Mouse (Mus musculus) midbrain, embryonic 13.5 days (tissue): ENCODE measurements around the gene Canx. TPM values are rescaled to one million over a fixed set of nuclear protein-coding genes. Genes with fewer than 3 reads are reported as not detected.

Source experiments
- ATAC-seq: fragments of 200-750 bp; cut with Nextera tagmentation; 2 replicates; pipeline ENCODE4 v1.8.0; 2017; ENCODE audit warnings: mild to moderate bottlenecking, moderate TSS enrichment, moderate library complexity
- H3K27ac ChIP-seq: fragments of 300-500 bp; sonication (generic); 2 replicates; pipeline ENCODE4 v1.5.1; 2015; ENCODE audit warnings: inconsistent platforms, mild to moderate bottlenecking, moderate library complexity
- H3K27me3 ChIP-seq: fragments of 300-500 bp; sonication (generic); 2 replicates; pipeline ENCODE4 v1.6.1; 2015; ENCODE audit warnings: mild to moderate bottlenecking, inconsistent platforms
- H3K36me3 ChIP-seq: fragments of 300-500 bp; sonication (generic); 2 replicates; pipeline ENCODE4 v1.6.1; 2015; ENCODE audit warnings: mild to moderate bottlenecking, inconsistent platforms
- H3K4me1 ChIP-seq: fragments of 300-500 bp; sonication (generic); replicated peaks from 2 replicates; pipeline ENCODE4 v1.6.1; 2015; ENCODE audit warnings: inconsistent platforms
- H3K4me2 ChIP-seq: fragments of 300-500 bp; sonication (generic); replicated peaks from 2 replicates; pipeline ENCODE4 v1.6.1; 2015; ENCODE audit warnings: moderate library complexity, mild to moderate bottlenecking, inconsistent platforms
- H3K4me3 ChIP-seq: fragments of 300-500 bp; sonication (generic); replicated peaks from 2 replicates; pipeline ENCODE4 v1.5.1; 2015; ENCODE audit warnings: mild to moderate bottlenecking, inconsistent platforms
- H3K9ac ChIP-seq: fragments of 300-500 bp; sonication (generic); replicated peaks from 2 replicates; pipeline ENCODE4 v1.6.1; 2015; ENCODE audit warnings: mild to moderate bottlenecking, inconsistent platforms
- H3K9me3 ChIP-seq: fragments of 300-500 bp; sonication (generic); 2 replicates; pipeline ENCODE4 v1.6.1; 2016; ENCODE audit warnings: mild to moderate bottlenecking, inconsistent platforms
- WGBS: fragments of 180-500 bp; shearing (Covaris S2); methylation state at CpG from one replicate; pipeline ENCODE4 v1.1.7; 2015; 5-methylcytosine and 5-hydroxymethylcytosine counted together
- polyA plus RNA-seq: library from polyadenylated mRNA; unstranded; fragments of >200 nt; fragmentation: Nextera tagmentation; extraction: Ambion mirVana; gene quantifications from 2 replicates; pipeline ENCODE4 v1.2.1, GENCODE M21; 2015

Gene Canx
- polyA plus RNA-seq, 1 experiment from 2014 or later: 262 TPM

GRCm38 (mm10) chr11:50269163-50269562, 56.3 kb downstream of the Canx start:
- Histone ChIP-seq H3K9ac (no peak overlapping the region), H3K27ac (no peak overlapping the region)
- ATAC-seq: no peak

GRCm38 (mm10) chr11:50266997-50267396, 58.5 kb downstream of the Canx start:
- 87% methylated on average over 3 of the region's 3 CpGs for WGBS
- H3K9ac ChIP-seq: no peak overlapping the region
- no peak overlapping the region for H3K27ac ChIP-seq
- no peaks in the 10 kb centered on the region for H3K9me3 ChIP-seq
- H3K36me3 ChIP-seq: peaks cover 55% of the 10 kb centered on the region
- no peak overlapping the region for H3K4me2 ChIP-seq
- no peaks in the 10 kb centered on the region for H3K27me3 ChIP-seq
- H3K4me1 ChIP-seq: no peaks in the 10 kb centered on the region
- H3K4me3 ChIP-seq: no peak overlapping the region
- no peak for ATAC-seq

More at GRCm38 (mm10) chr11:50269163-50269562, 56.3 kb downstream of the Canx start:
- Histone ChIP-seq H3K4me3 (no peak overlapping the region), H3K36me3 (peaks cover 36% of the 10 kb centered on the region), H3K9me3 (no peaks in the 10 kb centered on the region), H3K27me3 (no peaks in the 10 kb centered on the region), H3K4me2 (no peak overlapping the region), H3K4me1 (0 out of 2 replicates have a peak, but pooled peaks cover 3% of the 10 kb centered on the region)
- WGBS: 84% methylated on average over 2 of the region's 2 CpGs

- Histone ChIP-seq H3K27me3 (no peaks in the 10 kb centered on the region), H3K9me3 (no peaks in the 10 kb centered on the region), H3K4me1 (no peaks in the 10 kb centered on the region), H3K36me3 (peaks cover 66% of the 10 kb centered on the region), H3K4me3 (no peak overlapping the region), H3K9ac (no peak overlapping the region), H3K4me2 (no peak overlapping the region), H3K27ac (no peak overlapping the region)
- WGBS: 88% methylated on average over 8 of the region's 8 CpGs
- no peak for ATAC-seq
These were observed 59.5 kb downstream of the Canx start for GRCm38 (mm10) chr11:50265931-50266330.

GRCm38 (mm10) chr11:50263198-50263597, 62.3 kb downstream of the Canx start:
- no peak for ATAC-seq
- Histone ChIP-seq H3K4me2 (no peak overlapping the region), H3K36me3 (peaks cover 90% of the 10 kb centered on the region), H3K27me3 (no peaks in the 10 kb centered on the region), H3K9me3 (no peaks in the 10 kb centered on the region), H3K4me1 (no peaks in the 10 kb centered on the region), H3K4me3 (no peak overlapping the region), H3K9ac (no peak overlapping the region), H3K27ac (no peak overlapping the region)
- WGBS: 89% methylated on average over 3 of the region's 3 CpGs

GRCm38 (mm10) chr11:50262020-50262419, 63.5 kb downstream of the Canx start:
- no peak for ATAC-seq
- Histone ChIP-seq H3K27me3 (no peaks in the 10 kb centered on the region), H3K4me3 (no peak overlapping the region), H3K27ac (no peak overlapping the region), H3K4me2 (no peak overlapping the region), H3K9me3 (no peaks in the 10 kb centered on the region), H3K9ac (no peak overlapping the region), H3K4me1 (no peaks in the 10 kb centered on the region), H3K36me3 (peaks cover 97% of the 10 kb centered on the region)
- WGBS: 93% methylated on average over 4 of the region's 4 CpGs

GRCm38 (mm10) chr11:50258310-50258709, 67.2 kb downstream of the Canx start:
- no peak overlapping the region for H3K9ac ChIP-seq
- no peaks in the 10 kb centered on the region for H3K27me3 ChIP-seq
- H3K4me2 ChIP-seq: no peak overlapping the region
- peaks cover 75% of the 10 kb centered on the region for H3K36me3 ChIP-seq
- H3K9me3 ChIP-seq: no peaks in the 10 kb centered on the region
- H3K27ac ChIP-seq: no peak overlapping the region
- H3K4me3 ChIP-seq: no peak overlapping the region
- H3K4me1 ChIP-seq: no peaks in the 10 kb centered on the region
- 0 out of 2 replicates have a peak, but pooled peaks have one; percentile 27 for ATAC-seq
- 86% methylated on average over 7 of the region's 7 CpGs for WGBS

- Histone ChIP-seq H3K4me2 (no peak overlapping the region), H3K9me3 (no peaks in the 10 kb centered on the region), H3K27me3 (no peaks in the 10 kb centered on the region), H3K4me3 (no peak overlapping the region), H3K36me3 (peaks cover 58% of the 10 kb centered on the region), H3K4me1 (0 out of 2 replicates have a peak, but pooled peaks cover 3% of the 10 kb centered on the region), H3K27ac (no peak overlapping the region), H3K9ac (no peak overlapping the region)
- WGBS: 93% methylated on average over 7 of the region's 7 CpGs
- no peak for ATAC-seq
These were observed 68.9 kb downstream of the Canx start for GRCm38 (mm10) chr11:50256615-50257014.

GRCm38 (mm10) chr11:50254010-50254580, 71.4 kb downstream of the Canx start:
- H3K4me2 ChIP-seq: no peak overlapping the region
- no peaks in the 10 kb centered on the region for H3K27me3 ChIP-seq
- H3K27ac ChIP-seq: no peak overlapping the region
- no peak overlapping the region for H3K9ac ChIP-seq
- no peaks in the 10 kb centered on the region for H3K9me3 ChIP-seq
- 0 out of 2 replicates have a peak, but pooled peaks cover 3% of the 10 kb centered on the region for H3K4me1 ChIP-seq
- H3K4me3 ChIP-seq: no peak overlapping the region
- H3K36me3 ChIP-seq: peaks cover 33% of the 10 kb centered on the region
- ATAC-seq: no peak
- WGBS: 85% methylated on average over 12 of the region's 12 CpGs

GRCm38 (mm10) chr11:50253393-50253792, 72.1 kb downstream of the Canx start:
- Histone ChIP-seq H3K27ac (no peak overlapping the region), H3K27me3 (no peaks in the 10 kb centered on the region), H3K9ac (no peak overlapping the region), H3K36me3 (peaks cover 26% of the 10 kb centered on the region), H3K4me1 (0 out of 2 replicates have a peak, but pooled peaks cover 3% of the 10 kb centered on the region), H3K9me3 (no peaks in the 10 kb centered on the region), H3K4me2 (no peak overlapping the region), H3K4me3 (no peak overlapping the region)
- 63% methylated on average over 1 of the region's 1 CpGs for WGBS
- no peak for ATAC-seq

GRCm38 (mm10) chr11:50252684-50253265, 72.7 kb downstream of the Canx start:
- H3K36me3 ChIP-seq: peaks cover 20% of the 10 kb centered on the region
- H3K9ac ChIP-seq: no peak overlapping the region
- 82% methylated on average over 11 of the region's 11 CpGs for WGBS
- H3K4me1 ChIP-seq: 0 out of 2 replicates have a peak, but pooled peaks cover 3% of the 10 kb centered on the region
- H3K9me3 ChIP-seq: no peaks in the 10 kb centered on the region
- no peaks in the 10 kb centered on the region for H3K27me3 ChIP-seq
- no peak overlapping the region for H3K4me3 ChIP-seq
- ATAC-seq: no peak
- H3K4me2 ChIP-seq: no peak overlapping the region
- H3K27ac ChIP-seq: no peak overlapping the region

- Histone ChIP-seq H3K4me2 (no peak overlapping the region), H3K9ac (no peak overlapping the region), H3K36me3 (peaks cover 14% of the 10 kb centered on the region), H3K27ac (no peak overlapping the region), H3K27me3 (no peaks in the 10 kb centered on the region), H3K4me1 (0 out of 2 replicates have a peak, but pooled peaks cover 3% of the 10 kb centered on the region), H3K4me3 (no peak overlapping the region), H3K9me3 (no peaks in the 10 kb centered on the region)
- 70% methylated on average over 3 of the region's 3 CpGs for WGBS
- ATAC-seq: no peak
These were observed 73.3 kb downstream of the Canx start for GRCm38 (mm10) chr11:50252166-50252565.

- ATAC-seq: no peak
- Histone ChIP-seq H3K9ac (no peak overlapping the region), H3K27ac (no peak overlapping the region), H3K4me2 (no peak overlapping the region), H3K4me1 (0 out of 2 replicates have a peak, but pooled peaks cover 3% of the 10 kb centered on the region), H3K9me3 (no peaks in the 10 kb centered on the region), H3K4me3 (no peak overlapping the region), H3K36me3 (no peaks in the 10 kb centered on the region), H3K27me3 (no peaks in the 10 kb centered on the region)
- WGBS: 86% methylated on average over 7 of the region's 7 CpGs
These were observed 76.9 kb downstream of the Canx start for GRCm38 (mm10) chr11:50248473-50249171.
